Mouse (Mus musculus): ENCODE measurements around the gene Plcd4.
"Not testable (repeated sequence)": the region's sequence is repeated elsewhere in the genome, so short reads cannot be mapped to it uniquely, and the experiment has no call there.

Gene Plcd4

GRCm38 (mm10) chr1:74542451-74542961 is at the start of gene Plcd4:
Plcd4 (plus strand) TSS chr1:74542888.
- DNase-seq (ENCODE audit: inconsistent ontology term): peak; percentile 86

DNA sequence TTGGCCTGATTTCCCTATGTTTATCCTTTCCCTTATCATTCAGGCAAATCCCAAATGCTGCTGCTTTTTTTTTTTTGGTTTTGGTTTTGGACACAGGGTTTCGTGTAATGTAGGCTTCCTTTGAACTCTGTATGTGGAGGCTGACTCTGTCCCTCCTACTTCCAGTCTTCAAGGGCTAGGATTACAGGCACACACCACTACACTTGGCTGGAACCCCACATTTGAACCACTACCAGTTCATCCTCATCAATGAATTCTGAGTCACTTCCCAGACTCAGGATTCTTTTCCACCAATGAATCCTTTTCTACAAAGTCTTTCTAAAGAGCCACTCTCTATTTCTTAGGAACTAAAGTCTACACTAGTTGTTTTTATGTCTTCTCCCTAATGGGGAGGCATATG is 41.6 kb upstream of the Plcd4 start:
- peak; percentile 63 for DNase-seq (ENCODE audit: inconsistent ontology term)

- no peak for DNase-seq (ENCODE audit: inconsistent ontology term)
Observed at GRCm38 (mm10) chr1:74505393-74505720, 37.3 kb upstream of the Plcd4 start.

GRCm38 (mm10) chr1:74505721-74506464 is 36.8 kb upstream of the Plcd4 start, which contains the start of gene Cnot9:
Cnot9 (plus strand) TSS chr1:74506058.
- peak; percentile 100 for DNase-seq (ENCODE audit: inconsistent ontology term)

DNA sequence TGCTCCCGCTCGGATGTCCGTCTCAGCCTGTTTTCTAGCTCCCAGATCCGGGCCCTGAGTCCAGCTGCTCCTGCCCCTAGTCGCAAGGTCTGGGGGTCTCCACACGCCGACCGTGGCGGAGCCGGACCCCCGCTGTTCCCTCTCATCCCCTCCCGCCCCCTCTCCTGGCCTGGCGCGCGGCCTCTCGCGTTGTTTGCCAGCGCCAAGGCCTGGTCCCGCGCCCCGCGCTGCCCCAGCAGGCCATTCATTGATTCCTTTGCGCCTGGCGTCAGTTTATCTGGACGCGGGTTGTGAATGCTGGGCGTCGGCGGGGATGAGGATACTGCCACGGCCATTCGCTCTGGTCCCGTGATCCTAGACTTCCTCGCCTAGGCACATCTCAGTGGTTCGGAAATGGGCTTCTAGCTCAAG is 36.2 kb upstream of the Plcd4 start:
- DNase-seq (ENCODE audit: inconsistent ontology term): peak; percentile 89

GRCm38 (mm10) chr1:74507780-74508179 is 34.9 kb upstream of the Plcd4 start:
- no peak for DNase-seq (ENCODE audit: inconsistent ontology term)

- no peak for DNase-seq (ENCODE audit: inconsistent ontology term)
Observed at GRCm38 (mm10) chr1:74511306-74511705, 31.4 kb upstream of the Plcd4 start.

DNA sequence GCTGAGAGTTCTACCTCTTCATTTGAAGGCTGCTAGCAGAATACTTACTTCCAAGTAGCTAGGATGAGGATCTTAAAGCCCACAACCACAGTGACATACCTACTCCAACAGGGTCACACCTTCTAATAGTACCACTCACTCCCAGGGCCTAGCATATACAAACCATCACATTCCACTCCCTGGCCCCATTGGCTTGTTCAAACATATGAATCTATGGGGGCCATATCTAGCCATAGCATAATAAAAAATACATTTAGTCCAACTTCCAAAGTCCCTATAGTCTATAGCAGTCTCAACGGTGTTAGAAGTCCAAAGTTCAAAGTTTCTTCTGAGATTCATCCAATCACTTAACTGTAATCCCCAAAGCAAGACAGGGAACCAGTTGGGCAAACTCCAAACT is 29.7 kb upstream of the Plcd4 start:
- not testable (repeated sequence) for DNase-seq (ENCODE audit: inconsistent ontology term)

- DNase-seq (ENCODE audit: inconsistent ontology term): no peak
Observed at GRCm38 (mm10) chr1:74519875-74520274, 22.8 kb upstream of the Plcd4 start.

- no peak for DNase-seq (ENCODE audit: inconsistent ontology term)
Observed at GRCm38 (mm10) chr1:74524746-74525145, 17.9 kb upstream of the Plcd4 start.

DNA sequence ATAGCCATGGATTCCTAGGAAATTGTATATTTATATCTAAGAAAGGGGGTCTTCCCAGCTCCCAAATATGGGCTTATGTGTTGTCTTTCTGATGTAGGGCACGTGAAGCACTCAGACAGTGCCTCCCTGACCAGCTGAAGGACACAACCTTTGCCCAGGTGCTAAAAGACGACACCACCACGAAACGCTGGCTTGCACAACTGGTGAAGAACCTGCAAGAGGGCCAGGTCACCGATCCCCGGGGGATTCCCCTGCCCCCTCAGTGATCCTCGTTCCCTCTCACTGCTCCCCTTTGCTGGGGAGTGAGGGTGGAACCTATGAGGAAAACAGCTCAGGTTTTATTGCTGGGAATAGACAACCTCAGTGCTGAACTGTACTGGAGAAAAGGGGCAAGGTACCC is 14.1 kb upstream of the Plcd4 start:
- DNase-seq (ENCODE audit: inconsistent ontology term): no peak

- DNase-seq (ENCODE audit: inconsistent ontology term): peak; percentile 53
Observed at GRCm38 (mm10) chr1:74538650-74539049, 4.0 kb upstream of the Plcd4 start.

- peak; percentile 69 for DNase-seq (ENCODE audit: inconsistent ontology term)
Observed at GRCm38 (mm10) chr1:74544184-74544583, 1.5 kb downstream of the Plcd4 start, which contains the start of gene Usp37. Usp37 (minus strand) TSS chr1:74544284.

DNA sequence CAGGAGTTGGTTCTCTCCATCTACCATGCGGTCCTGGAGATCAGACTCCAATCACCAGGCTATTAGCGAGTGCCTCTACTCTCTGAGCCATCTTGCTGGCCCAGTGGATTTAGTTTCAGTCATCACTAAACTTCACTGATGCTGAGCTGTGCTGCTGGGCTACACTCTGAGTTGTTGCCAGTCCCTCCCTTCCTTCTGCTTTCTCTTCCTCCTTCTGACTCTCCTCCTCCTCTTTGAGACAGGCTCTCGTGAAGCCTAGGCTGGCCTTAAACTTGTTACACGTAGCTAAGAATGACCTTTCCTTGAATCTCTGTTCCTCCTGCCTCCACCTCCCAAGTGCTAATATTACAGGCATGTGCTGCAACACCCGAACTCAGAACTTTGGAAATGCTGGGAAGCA is 16.4 kb downstream of the Plcd4 start:
- no peak for DNase-seq (ENCODE audit: inconsistent ontology term)

- DNase-seq (ENCODE audit: inconsistent ontology term): no peak
Observed at GRCm38 (mm10) chr1:74565834-74566233, 23.1 kb downstream of the Plcd4 start.

DNA sequence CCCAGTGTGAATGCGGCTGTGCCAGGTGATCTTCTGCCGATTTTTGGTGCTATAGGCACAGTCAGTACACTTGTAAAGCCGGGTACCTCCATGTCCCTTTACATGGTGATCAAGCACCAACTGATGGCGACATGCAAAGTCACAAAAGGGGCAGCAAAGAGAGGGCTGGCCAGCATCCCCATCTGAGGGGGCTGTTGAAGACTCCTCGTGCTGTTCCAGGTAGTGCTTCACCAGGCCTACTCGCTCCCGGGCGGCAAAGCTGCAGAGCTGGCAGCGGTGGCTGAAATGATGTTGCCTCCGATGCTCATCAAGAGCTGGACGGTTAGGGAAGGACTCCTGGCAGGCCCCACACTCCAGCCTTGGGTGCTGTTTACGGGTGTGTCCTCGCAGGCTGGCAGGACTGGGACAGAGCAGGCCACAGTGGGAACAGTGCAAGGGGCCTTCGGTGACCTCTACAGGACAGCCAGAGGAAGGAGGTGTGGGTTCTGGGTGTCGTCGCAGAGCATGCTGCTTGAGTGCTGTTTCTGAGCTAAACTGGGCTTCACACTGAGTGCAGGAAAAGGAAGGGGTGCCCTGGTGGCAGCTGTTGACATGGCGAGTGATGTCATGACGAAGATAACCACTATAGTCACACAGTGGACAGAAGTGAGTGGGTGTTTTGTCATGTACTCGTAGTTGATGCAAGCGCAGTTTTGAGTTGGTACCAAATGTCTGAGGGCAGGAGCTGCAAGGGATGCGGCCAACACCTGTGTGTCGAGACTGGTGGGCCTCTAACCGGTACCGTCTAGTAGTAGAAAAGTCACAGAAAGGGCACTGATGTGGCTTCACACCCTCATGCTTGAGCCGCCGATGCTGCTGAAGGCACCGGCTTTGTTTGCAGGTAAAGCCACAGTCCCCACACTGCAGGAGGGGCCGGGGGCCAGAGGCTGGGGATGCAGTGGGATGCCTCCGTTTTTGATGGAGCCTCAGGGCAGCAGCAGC is 27.3 kb downstream of the Plcd4 start:
- DNase-seq (ENCODE audit: inconsistent ontology term): no peak

DNA sequence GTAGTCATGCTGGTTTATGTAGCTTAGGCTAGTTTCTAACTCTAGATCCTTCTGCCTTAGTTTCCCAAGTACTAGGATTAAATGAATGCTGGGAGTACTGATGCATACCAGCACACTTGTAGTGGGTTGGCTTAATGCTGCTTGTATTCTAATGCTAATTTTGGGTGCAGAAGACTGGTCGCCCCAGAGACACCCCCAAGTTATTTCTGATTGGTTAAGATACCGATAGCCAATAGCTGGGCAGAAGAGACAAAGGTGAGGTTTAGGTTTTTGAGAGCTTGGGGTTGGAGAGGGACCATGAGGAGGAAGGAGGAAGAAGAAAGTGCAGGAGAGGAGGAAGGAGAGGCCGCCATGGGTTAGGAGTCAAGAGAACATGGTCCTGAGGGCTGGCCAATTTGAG is 39.9 kb downstream of the Plcd4 start:
- DNase-seq (ENCODE audit: inconsistent ontology term): no peak

GRCm38 (mm10) chr1:74584616-74585398 is 42.1 kb downstream of the Plcd4 start:
- no peak for DNase-seq (ENCODE audit: inconsistent ontology term)

- DNase-seq (ENCODE audit: inconsistent ontology term): no peak
Observed at GRCm38 (mm10) chr1:74587233-74587772, 44.6 kb downstream of the Plcd4 start.

DNA sequence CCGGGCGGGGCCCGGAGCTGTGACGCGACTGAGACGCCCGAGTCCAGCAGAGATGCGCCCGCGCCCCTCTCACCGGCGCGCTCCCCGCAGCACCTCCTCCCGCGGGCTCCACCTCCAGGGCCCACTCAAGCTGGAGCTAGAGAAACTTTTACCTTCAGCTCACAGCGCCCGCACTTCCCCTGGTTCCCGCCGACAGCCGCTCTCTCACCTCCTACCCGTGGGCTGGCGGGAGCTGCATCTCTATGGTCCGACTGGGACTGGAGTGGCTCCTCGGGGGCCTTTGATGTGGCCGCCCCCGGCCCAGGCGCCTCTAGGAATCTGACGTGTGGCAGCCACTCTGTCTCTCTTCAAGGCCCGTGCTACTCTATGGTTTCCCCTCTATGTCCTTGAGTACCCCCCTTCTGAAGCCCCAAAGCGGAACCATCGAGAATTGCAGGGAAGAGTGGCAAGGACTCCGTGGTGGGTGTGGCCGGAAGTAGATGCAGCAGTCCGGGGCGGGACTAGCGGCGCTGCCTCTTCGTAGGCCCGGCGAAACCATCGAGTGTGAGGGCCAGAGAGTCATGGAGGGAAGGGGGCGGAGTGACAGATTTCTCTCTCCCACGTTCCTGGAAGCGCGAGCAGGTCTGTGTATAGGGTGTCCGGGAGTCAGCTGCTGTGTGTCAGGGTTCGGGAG is 45.2 kb downstream of the Plcd4 start, which contains the start of the genes Zfp142 and Bcs1l:
TSS of gene Zfp142 (minus strand) at position 474 of the 673 bp plus-strand sequence.
TSS of gene Bcs1l (plus strand) at position 517 of the 673 bp plus-strand sequence.
- peak; percentile 100 for DNase-seq (ENCODE audit: inconsistent ontology term)

GRCm38 (mm10) chr1:74594434-74594833 is 51.7 kb downstream of the Plcd4 start:
- DNase-seq (ENCODE audit: inconsistent ontology term): no peak

Data from Muller cell, postnatal 12 days (primary cell).